Mouse (Mus musculus) ES-Bruce4 (cell line): ENCODE measurements around the gene Rhox1. TPM values are rescaled to one million over a fixed set of nuclear protein-coding genes. Genes with fewer than 3 reads are reported as not detected.
"Not testable (repeated sequence)": the region's sequence is repeated elsewhere in the genome, so short reads cannot be mapped to it uniquely, and the experiment has no call there.

Source experiments
- H3K27ac ChIP-seq: 2 replicates; pipeline ENCODE4 v1.5.1; 2012; ENCODE audit warnings: low read length, inconsistent platforms; ENCODE audit not compliant: insufficient read depth
- H3K27me3 ChIP-seq: 2 replicates; pipeline ENCODE4 v1.6.1; 2012; ENCODE audit warnings: mild to moderate bottlenecking, low read length, inconsistent platforms; ENCODE audit not compliant: control insufficient read depth, poor library complexity, insufficient read depth, severe bottlenecking
- H3K36me3 ChIP-seq: 2 replicates; pipeline ENCODE4 v1.6.1; 2012; ENCODE audit warnings: inconsistent platforms, mild to moderate bottlenecking, low read length, moderate library complexity; ENCODE audit not compliant: control insufficient read depth, poor library complexity, insufficient read depth, severe bottlenecking
- H3K4me1 ChIP-seq: one replicate; pipeline ENCODE4 v1.8.1; 2011; ENCODE audit warnings: low read length; ENCODE audit not compliant: control insufficient read depth, insufficient read depth
- H3K4me3 ChIP-seq: 2 replicates; pipeline ENCODE4 v1.5.1; 2011; ENCODE audit warnings: low read depth, mild to moderate bottlenecking, low read length
- H3K9ac ChIP-seq: 2 replicates; pipeline ENCODE4 v1.6.1; 2012; ENCODE audit warnings: low read depth, mild to moderate bottlenecking, inconsistent platforms; ENCODE audit not compliant: poor library complexity, severe bottlenecking
- H3K9me3 ChIP-seq: replicated peaks from 2 replicates; pipeline ENCODE4 v1.6.1; 2012; ENCODE audit warnings: mild to moderate bottlenecking, low read length, inconsistent platforms; ENCODE audit not compliant: control insufficient read depth, poor library complexity, insufficient read depth, severe bottlenecking
- CTCF ChIP-seq: IDR thresholded peaks from one replicate; pipeline ENCODE4 v1.8.1; 2011; ENCODE audit warnings: low read depth, low read length
- EP300 ChIP-seq: IDR thresholded peaks from 2 replicates; pipeline ENCODE4 v1.6.1; 2011; ENCODE audit warnings: low read depth, low read length; ENCODE audit not compliant: insufficient read depth
- POLR2A ChIP-seq: IDR thresholded peaks from one replicate; pipeline ENCODE4 v1.8.1; 2011; ENCODE audit warnings: low read length; ENCODE audit not compliant: insufficient read depth
- polyA plus RNA-seq: library from polyadenylated mRNA; stranded (reverse); fragments of >200 nt; gene quantifications from 2 replicates; pipeline ENCODE4 v1.2.4, GENCODE M21; 2011; ENCODE audit warnings: low read depth; ENCODE audit not compliant: missing spikeins, insufficient read depth, insufficient read length

The Rhox1 gene
- polyA plus RNA-seq, 1 experiment: not detected

GRCm38 (mm10) chrX:37191744-37192379, 30.2 kb downstream of the Rhox1 start:
- Histone ChIP-seq H3K27me3 (no peaks in the 10 kb centered on the region), H3K4me1 (no peaks in the 10 kb centered on the region), H3K9me3 (no peaks in the 10 kb centered on the region), H3K4me3 (peak overlapping the region; percentile 74), H3K9ac (peak overlapping the region; percentile 70), H3K27ac (no peak overlapping the region), H3K36me3 (no peaks in the 10 kb centered on the region)
- TF ChIP-seq EP300 (no peak), CTCF (no peak), POLR2A (no peak)

DNA sequence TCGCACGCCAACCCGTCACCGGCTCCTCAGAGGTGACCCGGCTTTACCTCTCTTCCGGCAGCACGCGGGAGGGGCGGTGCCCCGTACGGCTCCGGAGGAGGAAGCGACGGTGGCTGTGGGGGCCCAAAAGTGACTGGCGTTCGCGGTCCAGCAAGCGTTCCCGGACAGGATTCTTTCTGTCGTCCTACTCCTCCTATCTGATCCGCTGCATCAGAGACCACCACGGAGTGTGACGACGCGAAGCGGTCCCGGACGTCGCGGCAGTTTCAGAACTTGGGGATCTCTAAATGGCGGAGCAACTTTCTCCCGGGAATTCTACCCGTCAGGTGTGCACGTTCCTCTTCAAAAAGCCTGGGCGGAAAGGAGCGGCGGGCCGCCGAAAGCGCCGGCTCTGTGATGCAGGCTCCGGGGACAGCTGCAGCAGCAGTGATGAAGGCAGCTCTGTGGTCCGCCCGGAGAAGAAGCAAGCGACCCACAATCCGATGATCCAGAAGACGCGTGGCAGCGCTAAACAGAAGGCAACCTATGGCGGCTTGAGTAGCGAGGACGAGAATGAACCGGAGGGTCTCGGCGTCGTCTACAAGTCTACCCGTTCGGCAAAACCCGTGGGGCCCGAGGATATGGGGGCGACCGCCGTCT, 30.8 kb downstream of the Rhox1 start, which contains the start of the genes Ndufa1 and Rnf113a1:
Ndufa1 (minus strand) TSS at position 59 of the 639 bp plus-strand sequence.
Rnf113a1 (plus strand) TSS at position 141 of the 639 bp plus-strand sequence.
- peak within 1 kb of the TSS; percentile 70 for H3K9ac ChIP-seq
- no peaks in the 10 kb centered on the region for H3K27me3 ChIP-seq
- no peaks in the 10 kb centered on the region for H3K36me3 ChIP-seq
- no peak for TF ChIP-seq EP300
- TF ChIP-seq POLR2A: no peak
- TF ChIP-seq CTCF: no peak
- H3K4me3 ChIP-seq: peak within 1 kb of the TSS; percentile 85
- no peaks in the 10 kb centered on the region for H3K4me1 ChIP-seq
- no peak within 1 kb of the TSS for H3K27ac ChIP-seq
- no peaks in the 10 kb centered on the region for H3K9me3 ChIP-seq

DNA sequence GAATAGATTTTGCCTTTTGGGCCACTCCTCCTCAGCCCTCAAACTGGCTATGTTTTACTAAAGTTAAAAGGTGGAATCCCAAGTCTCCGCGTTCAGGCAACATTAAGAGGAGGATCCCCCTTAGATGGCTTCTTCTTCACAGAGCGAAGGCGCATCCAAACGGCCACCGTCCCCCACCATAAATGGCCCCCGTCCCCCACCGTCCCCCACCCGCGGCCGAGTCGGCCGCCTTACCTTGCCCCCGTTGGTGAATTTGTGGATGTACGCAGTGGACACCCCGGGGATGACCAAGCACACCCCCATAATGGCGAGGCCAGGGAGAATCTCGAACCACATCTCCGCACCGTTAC, 31.3 kb downstream of the Rhox1 start:
- Histone ChIP-seq H3K4me3 (peak overlapping the region; percentile 85), H3K4me1 (no peaks in the 10 kb centered on the region), H3K9me3 (no peaks in the 10 kb centered on the region), H3K36me3 (no peaks in the 10 kb centered on the region), H3K27ac (no peak overlapping the region), H3K9ac (peak overlapping the region; percentile 30), H3K27me3 (no peaks in the 10 kb centered on the region)
- TF ChIP-seq CTCF (no peak), POLR2A (no peak), EP300 (no peak)

DNA sequence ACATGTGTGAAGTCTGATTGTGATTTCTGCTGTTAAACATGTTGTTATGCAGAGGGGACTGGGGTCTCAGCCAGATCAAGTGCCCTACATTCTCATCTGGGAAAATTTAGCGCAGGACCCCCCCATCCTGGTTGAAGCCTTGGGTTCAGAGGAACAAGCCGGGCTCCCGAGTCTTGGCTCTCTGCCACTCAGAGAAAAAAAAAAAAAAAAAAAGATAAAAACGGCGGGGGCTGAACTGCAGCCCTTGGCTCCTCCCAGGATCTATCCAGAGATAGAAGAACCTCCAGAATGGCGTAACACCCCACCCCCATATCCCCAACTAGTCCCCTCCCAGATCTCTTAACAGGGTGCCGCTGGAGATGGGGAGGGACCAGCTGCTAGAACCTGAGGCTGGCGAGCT, 37.7 kb downstream of the Rhox1 start:
- H3K27ac ChIP-seq, H3K27me3 ChIP-seq, H3K4me1 ChIP-seq, H3K36me3 ChIP-seq, H3K9ac ChIP-seq, H3K4me3 ChIP-seq, H3K9me3 ChIP-seq: not testable (repeated sequence)

- Histone ChIP-seq H3K9me3 (no peaks in the 10 kb centered on the region), H3K27me3 (no peaks in the 10 kb centered on the region), H3K4me1 (no peaks in the 10 kb centered on the region), H3K36me3 (no peaks in the 10 kb centered on the region), H3K27ac (no peak within 1 kb of the TSS), H3K9ac (no peak within 1 kb of the TSS), H3K4me3 (no peak within 1 kb of the TSS)
- TF ChIP-seq CTCF (no peak), EP300 (no peak), POLR2A (no peak)
These were observed 53.3 kb downstream of the Rhox1 start, which contains the start of gene Akap14 for GRCm38 (mm10) chrX:37168742-37169141. TSS of gene Akap14 (minus strand) at chrX:37168842.

DNA sequence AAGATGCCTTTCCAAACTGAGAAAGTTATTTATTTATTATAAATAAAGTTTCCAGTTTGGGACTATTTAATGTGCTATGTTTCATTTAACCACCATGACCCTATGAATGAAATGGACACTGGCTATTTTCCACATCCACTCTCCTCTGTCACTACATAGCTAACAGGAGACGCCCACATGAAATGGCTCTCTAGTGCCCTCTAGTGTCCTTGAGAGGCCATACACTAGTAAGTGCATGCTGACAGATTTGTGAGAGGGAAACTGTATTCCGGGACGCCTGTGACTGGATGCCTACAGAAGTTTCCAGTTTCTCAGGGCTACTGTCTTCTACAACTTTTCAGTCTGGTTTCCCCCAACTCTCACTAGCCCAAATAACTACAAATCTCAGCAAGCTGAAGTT, 55.0 kb downstream of the Rhox1 start:
- Histone ChIP-seq H3K36me3 (no peaks in the 10 kb centered on the region), H3K27me3 (no peaks in the 10 kb centered on the region), H3K27ac (no peak overlapping the region), H3K9ac (no peak overlapping the region), H3K4me1 (no peaks in the 10 kb centered on the region), H3K9me3 (no peaks in the 10 kb centered on the region), H3K4me3 (no peak overlapping the region)
- no peak for TF ChIP-seq EP300
- peak; percentile 22 for TF ChIP-seq CTCF

Other genes starting within 250 kb of the Rhox1 start
- 18.5 and 20.4 TPM in 2 replicates for gene Sept6, start 230.5 kb downstream of the Rhox1 start, polyA plus RNA-seq
- gene Sowahd, start 173.4 kb downstream of the Rhox1 start, polyA plus RNA-seq: not detected in 2 replicates
- gene Rpl39, start 136.9 kb downstream of the Rhox1 start, polyA plus RNA-seq: 1,538 and 1,601 TPM in 2 replicates
- gene Upf3b, start 111.9 kb downstream of the Rhox1 start, polyA plus RNA-seq: 57.0 and 61.2 TPM in 2 replicates
- gene Nkap, start 95.5 kb downstream of the Rhox1 start, polyA plus RNA-seq: 26.1 and 27.2 TPM in 2 replicates
- gene Akap14, start 53.4 kb downstream of the Rhox1 start, polyA plus RNA-seq: not detected in 2 replicates
- 114 and 118 TPM in 2 replicates for gene Ndufa1, start 31.1 kb downstream of the Rhox1 start, polyA plus RNA-seq
- 5.3 and 9.1 TPM in 2 replicates for gene Rnf113a1, start 31.0 kb downstream of the Rhox1 start, polyA plus RNA-seq
- 3.0 and 3.3 TPM in 2 replicates for gene Gm9, start 11.2 kb downstream of the Rhox1 start, polyA plus RNA-seq
- not detected in 2 replicates for gene Rhox2a, start 22.7 kb upstream of the Rhox1 start, polyA plus RNA-seq
- not detected in 2 replicates for gene Rhox3a, start 27.7 kb upstream of the Rhox1 start, polyA plus RNA-seq
- gene Rhox4a, start 43.1 kb upstream of the Rhox1 start, polyA plus RNA-seq: not detected in 2 replicates
- not detected in 2 replicates for gene Rhox3a2, start 157.8 kb upstream of the Rhox1 start, polyA plus RNA-seq
- not detected in 2 replicates for gene Rhox4a2, start 168.6 kb upstream of the Rhox1 start, polyA plus RNA-seq
- gene Rhox2b, start 189.8 kb upstream of the Rhox1 start, polyA plus RNA-seq: not detected in 2 replicates
- gene Rhox4b, start 210.2 kb upstream of the Rhox1 start, polyA plus RNA-seq: not detected in 2 replicates
- not detected in 2 replicates for gene Rhox2c, start 231.4 kb upstream of the Rhox1 start, polyA plus RNA-seq
- not detected in 2 replicates for gene Rhox3c, start 236.3 kb upstream of the Rhox1 start, polyA plus RNA-seq